Mouse (Mus musculus) CH12.LX (cell line): ENCODE results near the gene Stox2. TPM values are rescaled to one million over a fixed set of nuclear protein-coding genes. Genes with fewer than 3 reads are reported as not detected.

Experiments used
- DNase-seq: peaks from one replicate; pipeline ENCODE4 v3.0.0-alpha.2; 2013; ENCODE audit errors: extremely low read depth
- H3K27ac ChIP-seq: 2 replicates; pipeline ENCODE4 v1.5.1; 2012; ENCODE audit warnings: low read depth, mild to moderate bottlenecking, control low read depth, moderate library complexity; ENCODE audit not compliant: insufficient read depth
- H3K27me3 ChIP-seq: replicated peaks from 2 replicates; pipeline ENCODE3; 2012; ENCODE audit warnings: inconsistent platforms
- H3K36me3 ChIP-seq, 2 experiments: replicated peaks in 1 of 2; 2 replicates each; pipeline versions ENCODE3 to v1.6.1; 2012; ENCODE audit warnings: inconsistent platforms in 1 of 2, low read length in 1 of 2, mild to moderate bottlenecking in 1 of 2, mixed read lengths in 1 of 2, moderate library complexity in 1 of 2; ENCODE audit not compliant: control insufficient read depth in 1 of 2, insufficient read depth in 1 of 2
- H3K4me1 ChIP-seq, 2 experiments: 2 replicates each; pipeline ENCODE4 v1.6.1; 2012; ENCODE audit warnings: inconsistent platforms in 1 of 2, moderate library complexity in 1 of 2; ENCODE audit not compliant: insufficient read depth in 2 of 2, control insufficient read depth in 1 of 2
- H3K4me2 ChIP-seq: 2 replicates; pipeline ENCODE4 v1.6.1; 2012; ENCODE audit warnings: low read depth, mild to moderate bottlenecking, control low read depth; ENCODE audit not compliant: poor library complexity, insufficient read depth, severe bottlenecking
- H3K4me3 ChIP-seq, 3 experiments: fragments of 150-350 bp in 1 of 3; sonication (generic) in 1 of 3; replicated peaks in 1 of 3; 2 replicates each; pipeline versions ENCODE3 to v1.5.1; 2011 to 2012; ENCODE audit warnings: low read depth in 2 of 3, low read length in 2 of 3, mild to moderate bottlenecking in 2 of 3, moderate library complexity in 2 of 3, control low read depth in 1 of 3, improper control_type of control experiment in 1 of 3, inconsistent platforms in 1 of 3, mixed read lengths in 1 of 3; ENCODE audit not compliant: poor library complexity in 1 of 3
- H3K79me2 ChIP-seq: replicated peaks from 2 replicates; pipeline ENCODE4 v1.6.1; 2012; ENCODE audit warnings: mild to moderate bottlenecking, moderate library complexity; ENCODE audit not compliant: control insufficient read depth, poor library complexity, insufficient read depth, severe bottlenecking; ENCODE audit errors: extremely low read depth
- H3K9ac ChIP-seq: 2 replicates; pipeline ENCODE4 v1.6.1; 2012; ENCODE audit warnings: low read depth, mild to moderate bottlenecking, control low read depth, moderate library complexity; ENCODE audit not compliant: insufficient read depth
- H3K9me3 ChIP-seq: replicated peaks from 2 replicates; pipeline ENCODE3; 2012; ENCODE audit warnings: low read length, inconsistent platforms, mixed read lengths
- EP300 ChIP-seq: IDR thresholded peaks from 2 replicates; pipeline ENCODE4 v1.6.1; 2011; ENCODE audit warnings: low read length, improper control_type of control experiment
- GABPA ChIP-seq: IDR thresholded peaks from 2 replicates; pipeline ENCODE4 v1.6.1; 2012; ENCODE audit warnings: low read depth, low read length, improper control_type of control experiment, inconsistent platforms; ENCODE audit not compliant: insufficient replicate concordance
- IRF4 ChIP-seq: IDR thresholded peaks from 2 replicates; pipeline ENCODE4 v1.6.1; 2014; ENCODE audit warnings: low read depth, mild to moderate bottlenecking, inconsistent platforms, low read length, improper control_type of control experiment
- JUN ChIP-seq: IDR thresholded peaks from 2 replicates; pipeline ENCODE4 v1.6.1; 2011; ENCODE audit warnings: low read depth, mild to moderate bottlenecking, low read length, improper control_type of control experiment, moderate library complexity; ENCODE audit not compliant: insufficient read depth
- JUND ChIP-seq: conservative IDR thresholded peaks from 2 replicates; pipeline ENCODE4 v1.6.1; 2011; ENCODE audit warnings: low read depth, low read length, improper control_type of control experiment
- MEF2A ChIP-seq: IDR thresholded peaks from 2 replicates; pipeline ENCODE4 v1.6.1; 2014; ENCODE audit warnings: low read depth, mild to moderate bottlenecking, inconsistent platforms, low read length, improper control_type of control experiment, borderline replicate concordance
- MXI1 ChIP-seq: IDR thresholded peaks from 2 replicates; pipeline ENCODE4 v1.6.1; 2011; ENCODE audit warnings: mild to moderate bottlenecking, low read depth, low read length, improper control_type of control experiment
- NELFE ChIP-seq: IDR thresholded peaks from 2 replicates; pipeline ENCODE4 v1.6.1; 2011; ENCODE audit warnings: low read depth, low read length, improper control_type of control experiment
- NRF1 ChIP-seq: IDR thresholded peaks from 2 replicates; pipeline ENCODE4 v1.6.1; 2014; ENCODE audit warnings: low read depth, mild to moderate bottlenecking, inconsistent platforms, low read length, improper control_type of control experiment, moderate library complexity
- PAX5 ChIP-seq: IDR thresholded peaks from 2 replicates; pipeline ENCODE4 v1.6.1; 2012; ENCODE audit warnings: low read length, inconsistent platforms, mixed read lengths
- POLR2AphosphoS2 ChIP-seq: IDR thresholded peaks from 2 replicates; pipeline ENCODE4 v1.6.1; 2011; ENCODE audit warnings: low read depth, low read length, improper control_type of control experiment
- RAD21 ChIP-seq: IDR thresholded peaks from 2 replicates; pipeline ENCODE4 v1.6.1; 2011; ENCODE audit warnings: low read depth, mild to moderate bottlenecking, low read length, improper control_type of control experiment, moderate library complexity
- RCOR1 ChIP-seq: conservative IDR thresholded peaks from 2 replicates; pipeline ENCODE4 v1.6.1; 2012; ENCODE audit warnings: low read depth, mild to moderate bottlenecking, inconsistent platforms, low read length, improper control_type of control experiment
- TBP ChIP-seq: conservative IDR thresholded peaks from 2 replicates; pipeline ENCODE4 v1.6.1; 2011; ENCODE audit warnings: low read depth, low read length, improper control_type of control experiment
- UBTF ChIP-seq: IDR thresholded peaks from 2 replicates; pipeline ENCODE4 v1.6.1; 2012; ENCODE audit warnings: low read depth, mild to moderate bottlenecking, inconsistent platforms, low read length, improper control_type of control experiment, moderate library complexity
- USF1 ChIP-seq: IDR thresholded peaks from 2 replicates; pipeline ENCODE4 v1.6.1; 2014; ENCODE audit warnings: low read depth, mild to moderate bottlenecking, inconsistent platforms, low read length, improper control_type of control experiment
- dilution Hi-C: fragments of 300-500 bp; cut with MboI; formaldehyde crosslinking; loops from 2 replicates; pipeline ENCODE4 v1.14.3; 2020; ENCODE audit warnings: low sequenced_read_pairs; ENCODE audit not compliant: extremely low pct_unique_long_range_greater_than_20kb, extremely low pct_ligation_motif_present
- in situ Hi-C: fragments of 300-500 bp; cut with MboI; formaldehyde crosslinking; loops from 3 replicates; pipeline ENCODE4 v1.14.3; 2019; ENCODE audit warnings: low sequenced_read_pairs, low pct_ligation_motif_present, low pct_unique_long_range_greater_than_20kb, mixed read lengths
- polyA plus RNA-seq: library from polyadenylated mRNA; unstranded; fragments of >175 nt; gene quantifications from 2 replicates; pipeline ENCODE4 v1.2.1, GENCODE M21; 2012; ENCODE audit warnings: low read depth; ENCODE audit not compliant: insufficient read length
- total RNA-seq, 2 experiments: library from RNA; depleted of rRNA; stranded (reverse); fragments of 300-350 nt in 1 of 2; fragments of >200 nt in 1 of 2; gene quantifications; 2 replicates each; pipeline ENCODE4 v1.2.3; 2012 to 2014

Stox2 gene
- total and polyA plus RNA-seq, 3 experiments = 0.23 to 1.0 (median 0.42) TPM

GRCm38 (mm10) chr8:47241421-47242078, 204.6 kb downstream of the Stox2 start:
- H3K9ac ChIP-seq = peak overlapping the region; percentile 13; the same call in 1 of the 2 replicates
- no peak for TF ChIP-seq NELFE
- no peak for TF ChIP-seq IRF4
- no peak overlapping the region for H3K27ac ChIP-seq
- H3K9me3 ChIP-seq = no peaks in the 10 kb centered on the region
- dilution Hi-C loops (no loop called here), in situ Hi-C loops (no loop called here)
- peak overlapping the region; percentile 97 for H3K4me2 ChIP-seq
- no peaks in the 10 kb centered on the region for H3K27me3 ChIP-seq
- no peaks in the 10 kb centered on the region for H3K79me2 ChIP-seq
- DNase-seq = no peak
- no peak overlapping the region for H3K4me3 ChIP-seq
- H3K4me1 ChIP-seq = peaks cover 0 to 9% of the 10 kb centered on the region in 2 experiments; a peak in 2 of 4 replicates
- no peaks in the 10 kb centered on the region for H3K36me3 ChIP-seq

GRCm38 (mm10) chr8:47240871-47241270, 205.3 kb downstream of the Stox2 start:
- dilution Hi-C loops (no loop called here), in situ Hi-C loops (no loop called here)
- Histone ChIP-seq H3K4me2 (no peak overlapping the region), H3K9ac (no peak overlapping the region), H3K27me3 (no peaks in the 10 kb centered on the region), H3K4me1 (peaks cover 0 to 6% of the 10 kb centered on the region in 2 experiments; a peak in 2 of 4 replicates), H3K9me3 (no peaks in the 10 kb centered on the region), H3K4me3 (no peak overlapping the region), H3K27ac (no peak overlapping the region), H3K36me3 (no peaks in the 10 kb centered on the region), H3K79me2 (no peaks in the 10 kb centered on the region)
- DNase-seq = no peak
- TF ChIP-seq EP300 (no peak), NRF1 (no peak), JUND (no peak), USF1 (no peak), PAX5 (no peak), MEF2A (no peak), GABPA (no peak), MXI1 (no peak), POLR2AphosphoS2 (no peak)

- H3K4me3 ChIP-seq = no peak overlapping the region
Observed at GRCm38 (mm10) chr8:47240266-47240665, 205.9 kb downstream of the Stox2 start.

More at GRCm38 (mm10) chr8:47240266-47240665, 205.9 kb downstream of the Stox2 start:
- no peaks in the 10 kb centered on the region for H3K79me2 ChIP-seq
- dilution Hi-C loops = no loop called here
- DNase-seq = no peak
- H3K9ac ChIP-seq = no peak overlapping the region
- in situ Hi-C loops = no loop called here
- H3K4me2 ChIP-seq = no peak overlapping the region
- no peaks in the 10 kb centered on the region for H3K27me3 ChIP-seq
- peaks cover 0 to 6% of the 10 kb centered on the region in 2 experiments; a peak in 2 of 4 replicates for H3K4me1 ChIP-seq
- no peak for TF ChIP-seq POLR2AphosphoS2
- TF ChIP-seq TBP = no peak
- no peak for TF ChIP-seq RAD21
- no peak for TF ChIP-seq RCOR1
- TF ChIP-seq UBTF = no peak
- no peak for TF ChIP-seq JUN
- no peaks in the 10 kb centered on the region for H3K36me3 ChIP-seq
- H3K9me3 ChIP-seq = no peaks in the 10 kb centered on the region
- no peak overlapping the region for H3K27ac ChIP-seq
